Mouse (Mus musculus) spleen, adult 2 months (tissue): ENCODE results near the gene Brinp2.

Source experiments
- CTCF ChIP-seq: fragments of 200-500 bp; IDR thresholded peaks from 2 replicates; pipeline ENCODE4 v1.5.1; 2011; ENCODE audit warnings: mild to moderate bottlenecking, inconsistent platforms; ENCODE audit not compliant: insufficient read depth, insufficient read length, insufficient replicate concordance; ENCODE audit errors: extremely low read depth
- POLR2A ChIP-seq: fragments of 200-500 bp; IDR thresholded peaks from 2 replicates; pipeline ENCODE4 v1.6.1; 2011; ENCODE audit warnings: low read depth, low read length, inconsistent platforms

DNA sequence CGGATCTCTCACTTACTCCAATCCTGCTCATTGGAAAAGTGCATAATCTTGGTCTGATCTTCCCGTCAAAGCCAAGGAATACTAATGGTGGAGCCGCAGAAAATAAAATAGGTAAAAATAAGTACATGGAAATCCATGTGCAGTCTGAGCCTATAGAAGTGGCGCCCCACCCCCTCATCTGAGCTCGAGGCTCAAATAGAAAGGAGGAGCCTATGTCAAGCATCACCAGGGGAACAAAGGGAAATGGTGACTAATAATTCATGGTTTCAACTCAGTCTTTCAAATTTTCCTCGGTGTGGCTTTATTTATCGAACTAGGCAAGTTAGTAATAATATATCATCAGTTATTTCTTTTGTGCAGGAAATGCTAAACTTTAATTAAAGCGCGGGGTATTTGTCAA lies 84.1 kb downstream of the Brinp2 start:
- TF ChIP-seq CTCF (no peak), POLR2A (no peak)
